Mouse (Mus musculus) splenic B cell, adult 2 months (primary cell): Measurements from ENCODE around the gene Nckap1.
"Not testable (repeated sequence)": the region's sequence is repeated elsewhere in the genome, so short reads cannot be mapped to it uniquely, and the experiment has no call there.

ENCODE experiments used
- DNase-seq: peaks from one replicate; pipeline ENCODE4 v3.0.0-alpha.2; 2011; ENCODE audit warnings: low read depth, low spot score
- H3K27me3 ChIP-seq: 2 replicates; pipeline ENCODE4 v1.6.1; 2012; ENCODE audit warnings: mild to moderate bottlenecking, low read length, moderate library complexity, mixed read lengths; ENCODE audit not compliant: control insufficient read depth, poor library complexity, insufficient read depth, severe bottlenecking
- H3K36me3 ChIP-seq: 2 replicates; pipeline ENCODE4 v1.6.1; 2012; ENCODE audit warnings: mild to moderate bottlenecking, low read length, moderate library complexity, mixed read lengths; ENCODE audit not compliant: control insufficient read depth, poor library complexity, insufficient read depth, severe bottlenecking

Gene Nckap1

GRCm38 (mm10) chr2:80506051-80506802 lies 75.0 kb downstream of the Nckap1 start:
- Histone ChIP-seq H3K27me3 (no peaks in the 10 kb centered on the region), H3K36me3 (no peaks in the 10 kb centered on the region)
- DNase-seq, result no peak

- H3K36me3 ChIP-seq, result no peaks in the 10 kb centered on the region
- no peak for DNase-seq
- no peaks in the 10 kb centered on the region for H3K27me3 ChIP-seq
These were observed 79.0 kb downstream of the Nckap1 start for GRCm38 (mm10) chr2:80502132-80502531.

GRCm38 (mm10) chr2:80495304-80495703 lies 85.9 kb downstream of the Nckap1 start:
- not testable (repeated sequence) for H3K27me3 ChIP-seq, H3K36me3 ChIP-seq, DNase-seq

- no peaks in the 10 kb centered on the region for H3K36me3 ChIP-seq
- no peaks in the 10 kb centered on the region for H3K27me3 ChIP-seq
- DNase-seq, result no peak
These were observed 94.3 kb downstream of the Nckap1 start for GRCm38 (mm10) chr2:80486851-80487250.

GRCm38 (mm10) chr2:80484951-80485350 lies 96.2 kb downstream of the Nckap1 start:
- Histone ChIP-seq H3K27me3 (no peaks in the 10 kb centered on the region), H3K36me3 (no peaks in the 10 kb centered on the region)
- DNase-seq, result no peak

GRCm38 (mm10) chr2:80475831-80476230 lies 105.3 kb downstream of the Nckap1 start:
- H3K36me3 ChIP-seq, result no peaks in the 10 kb centered on the region
- no peak for DNase-seq

GRCm38 (mm10) chr2:80474247-80474796 lies 106.9 kb downstream of the Nckap1 start:
- DNase-seq, result no peak
- no peaks in the 10 kb centered on the region for H3K36me3 ChIP-seq
- no peaks in the 10 kb centered on the region for H3K27me3 ChIP-seq

More at GRCm38 (mm10) chr2:80475831-80476230, 105.3 kb downstream of the Nckap1 start:
- H3K27me3 ChIP-seq, result no peaks in the 10 kb centered on the region

GRCm38 (mm10) chr2:80465991-80466821 lies 115.0 kb downstream of the Nckap1 start:
- no peak for DNase-seq
- Histone ChIP-seq H3K36me3 (no peaks in the 10 kb centered on the region), H3K27me3 (no peaks in the 10 kb centered on the region)

- Histone ChIP-seq H3K27me3 (no peaks in the 10 kb centered on the region), H3K36me3 (no peaks in the 10 kb centered on the region)
- no peak for DNase-seq
These were observed 119.4 kb downstream of the Nckap1 start for GRCm38 (mm10) chr2:80461827-80462226.
